Mouse (Mus musculus): ENCODE data around the gene Gm44579.

Gm44579 gene

GRCm38 (mm10) chr15:98167645-98168621 lies 52.8 kb downstream of the Gm44579 start:
- peak; percentile 94 for DNase-seq (ENCODE audit: low read depth, low spot score)

- DNase-seq (ENCODE audit: low read depth, low spot score), result no peak
Observed at GRCm38 (mm10) chr15:98166963-98167644, 53.7 kb downstream of the Gm44579 start, which contains the start of gene Ccdc184. TSS of gene Ccdc184 (plus strand) at chr15:98167158.

GRCm38 (mm10) chr15:98165525-98165924 lies 55.3 kb downstream of the Gm44579 start, which contains the start of gene Asb8:
TSS of gene Asb8 (minus strand) at chr15:98165625.
- no peak for DNase-seq (ENCODE audit: low read depth, low spot score)

- DNase-seq (ENCODE audit: low read depth, low spot score), result no peak
Observed at GRCm38 (mm10) chr15:98162561-98162960, 58.2 kb downstream of the Gm44579 start.

- DNase-seq (ENCODE audit: low read depth, low spot score), result no peak
Observed at GRCm38 (mm10) chr15:98161026-98161805, 59.6 kb downstream of the Gm44579 start.

GRCm38 (mm10) chr15:98157253-98157652 lies 63.5 kb downstream of the Gm44579 start:
- no peak for DNase-seq (ENCODE audit: low read depth, low spot score)

- no peak for DNase-seq (ENCODE audit: low read depth, low spot score)
Observed at GRCm38 (mm10) chr15:98155944-98156343, 64.8 kb downstream of the Gm44579 start.

DNA sequence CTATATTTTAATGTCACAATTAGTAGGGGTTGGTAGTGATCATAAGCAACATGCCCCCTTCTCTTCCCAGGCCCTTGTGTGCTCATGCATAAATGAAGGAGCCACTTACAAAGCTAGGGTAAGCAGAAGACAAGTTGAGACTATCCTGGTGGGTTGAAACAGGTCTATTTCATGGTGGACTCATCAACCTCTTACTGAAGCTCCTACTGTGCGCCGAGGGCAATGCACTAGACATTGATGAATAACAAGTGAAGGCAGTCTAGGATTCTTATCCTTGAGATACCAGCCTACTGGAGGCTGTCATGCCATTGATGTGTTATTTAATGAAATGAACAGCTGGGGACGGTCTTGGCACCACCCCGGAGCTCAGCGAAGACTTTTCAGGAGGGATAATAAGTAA lies 65.5 kb downstream of the Gm44579 start:
- DNase-seq (ENCODE audit: low read depth, low spot score), result no peak

GRCm38 (mm10) chr15:98154631-98155030 lies 66.1 kb downstream of the Gm44579 start:
- no peak for DNase-seq (ENCODE audit: low read depth, low spot score)

DNA sequence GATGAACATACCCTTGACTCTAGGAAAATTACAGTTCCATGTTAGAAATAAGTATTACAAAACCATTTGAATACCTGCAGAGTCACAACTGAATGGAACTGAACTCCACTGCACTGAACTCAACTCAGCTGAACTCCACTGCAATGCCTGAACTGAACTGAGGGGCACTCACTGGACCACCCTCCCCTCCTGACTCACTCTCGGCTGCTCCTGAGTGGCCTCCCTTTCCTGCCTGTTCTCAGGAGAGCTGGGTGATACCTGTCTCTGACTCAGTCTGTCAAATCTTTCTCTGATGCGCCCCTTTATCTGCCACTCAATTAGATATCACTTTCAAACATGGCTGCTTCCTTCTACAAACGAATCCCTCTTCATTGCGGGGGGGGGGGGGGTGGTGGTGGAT lies 66.6 kb downstream of the Gm44579 start:
- no peak for DNase-seq (ENCODE audit: low read depth, low spot score)

DNA sequence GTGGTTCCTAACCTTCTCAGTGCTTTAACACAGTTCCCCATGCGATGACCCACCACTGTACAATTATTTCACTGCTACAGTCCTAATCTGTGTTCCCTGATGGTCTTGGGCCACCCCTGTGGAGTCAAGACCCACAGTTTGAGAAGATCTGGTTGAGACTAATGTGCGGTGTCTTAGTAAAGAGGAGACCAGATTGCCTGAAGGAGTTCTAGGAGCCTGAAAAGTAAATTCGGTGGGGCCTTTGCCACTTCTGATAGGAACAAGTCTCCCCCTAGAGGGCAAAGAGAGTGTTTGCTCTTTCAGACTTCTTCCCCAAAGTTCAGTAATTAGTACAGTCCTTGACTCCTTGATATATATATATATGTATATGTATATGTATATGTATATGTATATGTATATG lies 67.2 kb downstream of the Gm44579 start:
- peak; percentile 72 for DNase-seq (ENCODE audit: low read depth, low spot score)

DNA sequence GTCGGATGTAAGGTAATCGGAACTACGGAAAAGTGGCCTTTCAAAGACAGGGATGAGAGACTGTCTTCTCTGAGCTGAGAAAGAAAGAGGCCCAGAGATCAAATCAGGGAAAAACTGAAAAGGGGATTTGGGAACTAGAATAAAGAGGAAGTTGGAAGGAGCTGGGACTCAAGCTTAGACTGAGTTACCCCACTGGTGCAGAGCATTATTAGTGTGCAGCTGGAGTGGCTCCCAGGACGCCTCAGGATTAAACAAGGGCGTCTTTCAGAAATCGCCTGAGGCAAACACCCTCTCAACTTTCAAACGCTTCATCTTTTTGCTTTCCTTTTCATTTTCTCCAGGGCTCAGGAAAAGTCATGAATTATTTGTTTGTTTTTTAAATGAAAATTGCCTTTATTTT lies 67.9 kb downstream of the Gm44579 start:
- no peak for DNase-seq (ENCODE audit: low read depth, low spot score)

DNA sequence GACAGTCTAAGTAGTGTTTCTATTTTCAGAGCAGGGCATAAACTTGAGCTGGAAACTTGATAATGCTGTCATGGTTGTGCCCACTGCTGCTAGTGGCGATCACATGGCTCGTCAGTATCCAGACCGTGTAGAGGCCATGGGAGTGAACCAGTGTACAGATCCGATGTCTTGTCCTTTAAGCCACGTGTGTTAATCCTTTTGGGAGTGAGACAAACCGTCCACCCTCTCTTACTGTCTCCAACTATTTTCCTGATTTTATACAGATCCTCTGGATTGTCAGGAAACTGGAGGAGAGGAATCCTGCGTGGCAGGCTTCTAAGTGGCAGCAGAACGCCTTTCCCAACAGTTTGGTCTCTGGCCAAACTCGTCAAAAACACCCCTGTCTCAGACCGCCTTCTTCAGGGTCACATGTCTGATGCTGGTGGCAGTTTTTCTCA lies 71.6 kb downstream of the Gm44579 start:
- DNase-seq (ENCODE audit: low read depth, low spot score), result no peak

GRCm38 (mm10) chr15:98148356-98148755 lies 72.4 kb downstream of the Gm44579 start:
- no peak for DNase-seq (ENCODE audit: low read depth, low spot score)

DNA sequence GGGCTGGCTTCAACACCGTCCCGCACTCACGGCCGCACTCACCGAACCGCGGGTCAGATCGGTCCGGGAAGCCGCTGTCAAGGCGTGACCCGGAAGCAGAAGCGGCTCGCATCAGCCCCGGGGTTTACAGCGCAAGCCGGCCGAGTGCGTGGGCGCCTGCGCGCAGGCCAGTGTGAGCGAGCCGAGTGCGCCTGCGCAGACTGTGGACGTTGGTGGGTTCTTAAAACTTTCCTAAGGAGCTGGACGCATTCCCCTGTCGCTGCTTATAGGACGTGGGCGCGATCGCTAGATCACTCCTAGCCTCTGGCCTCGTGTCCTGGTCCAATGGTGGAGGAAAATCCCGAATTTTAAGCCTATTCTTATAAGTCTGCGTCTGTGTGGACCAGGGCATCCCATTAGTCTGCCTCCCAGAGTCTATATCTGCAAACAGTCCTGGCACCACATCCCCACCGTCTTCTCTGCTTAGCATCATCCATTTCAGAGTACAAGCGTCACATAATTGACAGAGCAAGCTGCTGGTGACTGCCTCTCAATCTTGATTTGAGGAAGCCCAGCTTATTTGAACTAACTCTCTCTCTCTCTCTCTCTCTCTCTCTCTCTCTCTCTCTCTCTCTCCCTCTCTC lies 75.1 kb downstream of the Gm44579 start:
- peak; percentile 96 for DNase-seq (ENCODE audit: low read depth, low spot score)

DNA sequence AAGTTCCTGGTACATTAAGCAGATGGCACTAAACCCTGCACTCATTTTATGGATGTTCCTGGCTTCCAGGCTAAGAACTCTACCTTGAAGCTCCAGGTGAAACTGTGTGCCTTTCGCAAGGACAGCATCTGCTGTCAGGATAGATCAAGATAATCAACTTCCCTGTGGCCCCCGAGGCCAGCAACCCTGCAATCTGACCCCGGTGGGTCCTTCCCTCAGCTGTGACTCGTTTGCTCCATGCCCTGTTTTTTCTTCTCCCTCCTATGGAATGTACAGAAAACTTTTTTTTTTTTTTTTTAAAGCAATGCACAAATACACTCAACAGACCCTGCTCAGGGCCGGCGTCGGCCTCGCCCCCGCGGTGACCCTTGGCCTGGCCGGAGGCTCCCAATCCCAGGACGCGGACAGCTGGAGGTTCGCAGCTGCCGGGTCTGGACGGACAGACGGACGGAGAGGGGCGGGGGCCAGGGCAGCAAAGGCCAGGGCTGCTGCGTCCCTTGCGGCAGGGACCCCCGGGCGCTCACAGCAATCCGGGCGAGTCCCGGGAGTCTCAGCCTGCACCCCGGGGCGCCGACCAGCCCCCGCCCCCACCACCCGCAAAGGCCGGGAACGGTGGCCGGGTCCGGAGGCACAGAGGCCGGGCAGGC lies 75.8 kb downstream of the Gm44579 start:
- peak; percentile 9 for DNase-seq (ENCODE audit: low read depth, low spot score)

DNA sequence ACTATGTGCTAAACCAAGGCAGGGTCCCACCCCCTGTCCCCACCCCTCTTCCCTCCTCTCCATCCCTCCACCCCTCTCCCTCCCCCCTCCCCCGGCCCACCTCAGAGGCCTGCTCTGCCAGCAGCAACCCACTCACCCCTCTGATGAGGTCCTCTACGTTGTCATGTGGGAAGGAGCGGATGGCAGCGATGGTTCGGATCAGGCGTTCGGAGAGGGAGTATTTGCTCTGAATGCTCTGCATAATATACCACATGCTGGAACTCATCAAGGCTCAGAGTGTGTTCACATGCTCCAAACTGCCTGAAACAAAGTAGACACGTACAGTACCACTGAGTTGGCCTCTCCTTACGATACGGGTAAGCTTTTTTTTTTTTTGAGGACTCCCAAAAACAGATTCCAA lies 78.3 kb downstream of the Gm44579 start:
- DNase-seq (ENCODE audit: low read depth, low spot score), result no peak

DNA sequence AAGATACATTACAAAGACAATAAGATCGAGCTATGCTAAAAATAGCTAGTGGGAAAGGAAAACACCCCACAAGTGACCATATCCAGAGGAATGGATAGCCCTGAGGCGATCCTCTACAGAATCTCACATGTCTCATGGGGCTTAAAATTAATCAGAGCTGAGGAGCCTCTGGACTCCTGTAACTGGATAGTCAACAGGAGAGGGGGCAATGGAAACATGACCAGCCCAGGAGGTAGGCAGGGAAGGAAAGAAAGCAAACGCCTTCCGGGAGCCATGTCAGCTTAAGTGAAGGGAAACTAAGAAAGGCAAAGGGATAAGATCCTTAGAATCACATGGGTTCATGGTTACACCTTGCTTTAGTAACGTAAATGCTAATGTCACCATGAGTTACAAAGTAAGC lies 80.0 kb downstream of the Gm44579 start:
- no peak for DNase-seq (ENCODE audit: low read depth, low spot score)

DNA sequence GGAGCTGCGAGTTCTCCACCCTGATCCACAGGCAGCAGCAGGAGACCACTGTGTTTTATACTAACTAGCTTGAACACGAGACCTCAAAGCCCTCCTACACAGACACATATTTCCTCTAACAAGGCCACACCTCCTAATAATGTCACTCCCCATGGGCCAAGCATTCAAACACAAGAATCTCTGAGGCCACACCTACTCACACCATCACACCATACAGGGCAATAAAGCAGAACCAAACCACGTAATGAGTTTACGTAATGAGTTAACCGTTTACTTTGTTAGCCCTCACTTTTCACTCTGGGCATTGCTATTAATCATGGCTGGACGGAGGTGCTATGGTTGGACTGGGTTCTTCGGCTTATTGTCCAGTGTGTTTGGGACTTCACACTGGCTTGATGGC lies 81.0 kb downstream of the Gm44579 start:
- no peak for DNase-seq (ENCODE audit: low read depth, low spot score)

- DNase-seq (ENCODE audit: low read depth, low spot score), result no peak
Observed at GRCm38 (mm10) chr15:98136871-98137270, 83.9 kb downstream of the Gm44579 start.

Measured in CD4-positive, CD25-positive, alpha-beta regulatory T cell, adult 2 months (primary cell).